Mouse (Mus musculus): Measurements from ENCODE around the gene Ptcra. TPM values are rescaled to one million over a fixed set of nuclear protein-coding genes. Genes with fewer than 3 reads are reported as not detected.

Gene Ptcra
- polyA plus RNA-seq, 1 experiment, result 2.0 TPM

DNA sequence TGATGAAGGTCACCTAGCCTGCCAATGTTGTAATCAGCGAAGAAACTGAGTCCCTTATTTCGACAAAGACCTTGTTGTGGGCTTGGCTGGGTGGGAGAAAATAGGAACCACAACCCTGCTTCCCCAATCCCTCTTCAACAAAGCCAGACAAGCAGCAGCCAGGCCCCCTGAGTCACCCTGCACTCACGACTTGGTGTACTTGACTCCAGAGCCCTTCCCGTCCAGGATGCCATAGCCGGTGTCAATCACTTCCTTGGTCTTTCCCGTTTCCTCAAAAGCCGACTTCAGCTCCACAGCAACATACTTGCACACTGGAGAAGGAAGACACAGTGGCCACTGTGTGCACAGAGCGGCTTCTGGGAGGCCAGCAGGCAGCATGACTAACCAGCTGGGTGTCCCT is 16.3 kb downstream of the Ptcra start:
- Histone ChIP-seq H3K27ac (ENCODE audit: control insufficient read depth, insufficient read depth, low read depth, low read length, poor library complexity) (no peak overlapping the region), H3K4me3 (replicated peaks; ENCODE audit: control insufficient read depth, low read depth, low read length) (no peak overlapping the region), H3K4me1 (ENCODE audit: control insufficient read depth, insufficient read depth, low read length) (no peaks in the 10 kb centered on the region; the same call in 1 of the 2 replicates)
- 46% methylated on average over 8 of the region's 8 CpGs for WGBS
- TF ChIP-seq CTCF (IDR thresholded peaks at IDR 0.05; ENCODE audit: control insufficient read depth, insufficient read depth, low read length) (no peak), POLR2A (IDR thresholded peaks at IDR 0.05; ENCODE audit: borderline replicate concordance, control insufficient read depth, low read depth, low read length) (no peak)

- no peak overlapping the region for H3K4me3 ChIP-seq (replicated peaks; ENCODE audit: control insufficient read depth, low read depth, low read length)
- no peaks in the 10 kb centered on the region; the same call in 1 of the 2 replicates for H3K4me1 ChIP-seq (ENCODE audit: control insufficient read depth, insufficient read depth, low read length)
- WGBS, result 87% methylated on average over 2 of the region's 2 CpGs
- TF ChIP-seq POLR2A (IDR thresholded peaks at IDR 0.05; ENCODE audit: borderline replicate concordance, control insufficient read depth, low read depth, low read length) (no peak), CTCF (IDR thresholded peaks at IDR 0.05; ENCODE audit: control insufficient read depth, insufficient read depth, low read length) (no peak)
- no peak overlapping the region for H3K27ac ChIP-seq (ENCODE audit: control insufficient read depth, insufficient read depth, low read depth, low read length, poor library complexity)
These were observed 18.0 kb downstream of the Ptcra start for GRCm38 (mm10) chr17:46745506-46745905.

DNA sequence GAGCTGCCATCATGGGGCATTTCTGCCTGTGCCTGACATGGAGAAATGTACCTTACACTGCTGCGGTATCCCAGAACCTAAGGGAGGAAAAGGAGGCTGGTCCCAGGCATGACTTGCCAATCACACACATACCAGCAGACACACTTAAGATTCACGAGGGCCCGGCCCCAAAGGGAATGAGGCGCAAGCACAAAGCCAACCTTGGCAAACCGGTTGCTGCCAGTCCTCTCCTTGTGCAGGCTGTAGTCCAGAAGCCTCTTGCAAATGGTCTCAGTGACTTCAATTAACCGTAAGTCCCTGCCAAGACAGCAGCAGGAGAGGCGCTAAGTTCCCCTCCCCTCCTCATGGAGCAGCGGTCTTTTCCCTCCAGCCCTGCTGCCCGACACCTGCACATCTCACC is 20.5 kb downstream of the Ptcra start:
- Histone ChIP-seq H3K27ac (ENCODE audit: control insufficient read depth, insufficient read depth, low read depth, low read length, poor library complexity) (no peak overlapping the region), H3K4me3 (replicated peaks; ENCODE audit: control insufficient read depth, low read depth, low read length) (no peak overlapping the region), H3K4me1 (ENCODE audit: control insufficient read depth, insufficient read depth, low read length) (no peaks in the 10 kb centered on the region)
- 89% methylated on average over 9 of the region's 9 CpGs for WGBS
- no peak for TF ChIP-seq CTCF (IDR thresholded peaks at IDR 0.05; ENCODE audit: control insufficient read depth, insufficient read depth, low read length)
- TF ChIP-seq POLR2A (IDR thresholded peaks at IDR 0.05; ENCODE audit: borderline replicate concordance, control insufficient read depth, low read depth, low read length), result no peak

- no peaks in the 10 kb centered on the region for H3K4me1 ChIP-seq (ENCODE audit: control insufficient read depth, insufficient read depth, low read length)
- 74% methylated on average over 6 of the region's 6 CpGs for WGBS
- no peak overlapping the region for H3K4me3 ChIP-seq (replicated peaks; ENCODE audit: control insufficient read depth, low read depth, low read length)
- TF ChIP-seq CTCF (IDR thresholded peaks at IDR 0.05; ENCODE audit: control insufficient read depth, insufficient read depth, low read length) (no peak), POLR2A (IDR thresholded peaks at IDR 0.05; ENCODE audit: borderline replicate concordance, control insufficient read depth, low read depth, low read length) (no peak)
- no peak overlapping the region for H3K27ac ChIP-seq (ENCODE audit: control insufficient read depth, insufficient read depth, low read depth, low read length, poor library complexity)
These were observed 22.2 kb downstream of the Ptcra start for GRCm38 (mm10) chr17:46741305-46741704.

DNA sequence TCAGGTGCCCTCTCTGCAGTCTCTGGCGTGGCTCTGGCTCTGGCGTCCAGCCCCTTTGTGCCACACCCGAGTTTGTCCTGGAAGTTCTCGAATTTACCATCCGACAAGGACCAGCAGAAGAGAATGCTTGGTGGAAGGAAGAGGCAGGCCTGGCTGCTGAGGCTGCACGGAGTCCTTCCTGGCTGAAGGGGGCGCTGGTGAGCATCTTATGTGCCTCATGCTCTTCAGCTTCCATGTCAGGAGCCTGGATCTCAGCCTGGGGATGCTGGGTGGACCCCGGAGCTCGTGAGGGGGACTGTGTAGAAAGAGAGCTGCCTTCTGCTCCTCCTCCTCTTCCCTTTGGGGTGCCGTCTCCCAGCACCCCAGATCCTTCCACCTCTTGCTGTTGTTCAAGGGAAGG is 27.4 kb downstream of the Ptcra start:
- TF ChIP-seq CTCF (IDR thresholded peaks at IDR 0.05; ENCODE audit: control insufficient read depth, insufficient read depth, low read length) (peak; percentile 72), POLR2A (IDR thresholded peaks at IDR 0.05; ENCODE audit: borderline replicate concordance, control insufficient read depth, low read depth, low read length) (no peak)
- H3K27ac ChIP-seq (ENCODE audit: control insufficient read depth, insufficient read depth, low read depth, low read length, poor library complexity), result no peak overlapping the region
- no peak overlapping the region for H3K4me3 ChIP-seq (replicated peaks; ENCODE audit: control insufficient read depth, low read depth, low read length)
- WGBS, result 73% methylated on average over 10 of the region's 10 CpGs
- H3K4me1 ChIP-seq (ENCODE audit: control insufficient read depth, insufficient read depth, low read length), result no peaks in the 10 kb centered on the region

DNA sequence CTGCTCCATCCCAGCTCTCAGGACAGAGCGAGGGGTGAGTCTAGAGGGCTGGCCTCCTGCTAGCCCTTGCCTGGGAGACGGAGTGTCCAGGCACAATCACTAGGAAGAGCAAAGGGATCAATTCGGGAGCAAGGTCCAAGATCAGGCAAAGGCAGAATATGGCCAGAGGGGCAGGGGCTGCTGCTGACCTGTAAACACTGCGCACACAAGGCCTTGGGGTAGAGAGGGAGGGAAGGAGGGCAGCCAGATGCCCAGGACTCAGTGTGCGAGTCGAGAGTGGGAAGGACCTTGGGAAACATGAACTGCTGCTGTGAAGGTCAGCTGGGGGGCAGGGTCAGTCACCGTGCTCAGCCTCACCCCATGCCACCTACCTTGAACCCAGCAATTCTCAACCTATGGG is 28.2 kb downstream of the Ptcra start:
- WGBS, result 83% methylated on average over 7 of the region's 7 CpGs
- Histone ChIP-seq H3K27ac (ENCODE audit: control insufficient read depth, insufficient read depth, low read depth, low read length, poor library complexity) (no peak overlapping the region), H3K4me3 (replicated peaks; ENCODE audit: control insufficient read depth, low read depth, low read length) (no peak overlapping the region), H3K4me1 (ENCODE audit: control insufficient read depth, insufficient read depth, low read length) (no peaks in the 10 kb centered on the region)
- TF ChIP-seq CTCF (IDR thresholded peaks at IDR 0.05; ENCODE audit: control insufficient read depth, insufficient read depth, low read length) (no peak), POLR2A (IDR thresholded peaks at IDR 0.05; ENCODE audit: borderline replicate concordance, control insufficient read depth, low read depth, low read length) (no peak)

DNA sequence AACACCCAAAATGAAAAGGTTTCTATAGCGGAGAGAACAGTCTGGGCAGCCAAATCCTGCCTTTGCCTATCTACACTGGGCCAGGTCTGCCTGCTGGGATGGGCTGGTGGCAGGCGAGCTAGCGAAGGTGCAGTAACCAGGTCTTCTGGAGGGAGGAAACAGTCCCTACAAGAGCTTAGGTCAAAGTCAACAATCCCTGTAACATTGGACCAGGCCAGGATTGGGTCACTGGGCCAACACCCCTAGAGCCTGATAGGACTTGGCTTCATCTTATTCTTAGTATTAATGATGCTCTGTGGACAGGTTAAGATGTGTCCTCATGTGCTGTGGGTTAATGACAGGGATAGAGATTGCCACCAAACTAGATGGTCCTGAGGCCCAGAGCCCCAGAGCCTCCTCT is 29.5 kb downstream of the Ptcra start:
- H3K4me3 ChIP-seq (replicated peaks; ENCODE audit: control insufficient read depth, low read depth, low read length), result no peak overlapping the region
- WGBS, result 86% methylated on average over 3 of the region's 3 CpGs
- H3K27ac ChIP-seq (ENCODE audit: control insufficient read depth, insufficient read depth, low read depth, low read length, poor library complexity), result no peak overlapping the region

DNA sequence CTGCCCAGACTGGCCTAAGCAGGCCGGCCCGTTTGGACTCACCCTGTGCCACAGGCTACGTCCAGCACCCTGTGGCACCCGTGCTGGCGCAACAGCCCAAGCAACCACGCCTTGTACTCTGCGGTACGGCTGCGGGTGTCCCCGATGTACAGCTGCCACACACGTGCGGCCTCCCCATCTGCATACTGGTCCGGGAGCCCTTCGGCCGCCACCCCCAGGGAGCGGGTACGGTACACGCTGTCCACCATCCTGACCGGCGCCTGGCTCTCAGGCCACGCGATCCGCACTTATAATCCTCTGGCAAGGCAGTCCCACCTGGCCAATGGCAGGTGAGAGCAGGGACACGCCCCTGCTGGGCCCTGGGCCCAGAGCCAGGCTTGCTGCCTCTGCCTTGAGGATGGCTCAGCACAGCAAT is 34.6 kb downstream of the Ptcra start, which contains the start of gene Gnmt:
TSS of gene Gnmt (minus strand) at position 265 of the 415 bp plus-strand sequence.
- no peaks in the 10 kb centered on the region for H3K4me1 ChIP-seq (ENCODE audit: control insufficient read depth, insufficient read depth, low read length)
- no peak within 1 kb of the TSS for H3K4me3 ChIP-seq (replicated peaks; ENCODE audit: control insufficient read depth, low read depth, low read length)
- WGBS, result 59% methylated on average over 24 of the region's 24 CpGs

More for the DNA sequence above, 29.5 kb downstream of the Ptcra start:
- no peaks in the 10 kb centered on the region for H3K4me1 ChIP-seq (ENCODE audit: control insufficient read depth, insufficient read depth, low read length)
- TF ChIP-seq CTCF (IDR thresholded peaks at IDR 0.05; ENCODE audit: control insufficient read depth, insufficient read depth, low read length), result no peak
- no peak for TF ChIP-seq POLR2A (IDR thresholded peaks at IDR 0.05; ENCODE audit: borderline replicate concordance, control insufficient read depth, low read depth, low read length)

GRCm38 (mm10) chr17:46728496-46728895 is 35.0 kb downstream of the Ptcra start:
- no peak overlapping the region for H3K4me3 ChIP-seq (replicated peaks; ENCODE audit: control insufficient read depth, low read depth, low read length)
- no peak overlapping the region for H3K27ac ChIP-seq (ENCODE audit: control insufficient read depth, insufficient read depth, low read depth, low read length, poor library complexity)
- H3K4me1 ChIP-seq (ENCODE audit: control insufficient read depth, insufficient read depth, low read length), result no peaks in the 10 kb centered on the region

More for the DNA sequence above, 34.6 kb downstream of the Ptcra start, which contains the start of gene Gnmt:
- no peak within 1 kb of the TSS for H3K27ac ChIP-seq (ENCODE audit: control insufficient read depth, insufficient read depth, low read depth, low read length, poor library complexity)
- no peak for TF ChIP-seq POLR2A (IDR thresholded peaks at IDR 0.05; ENCODE audit: borderline replicate concordance, control insufficient read depth, low read depth, low read length)
- TF ChIP-seq CTCF (IDR thresholded peaks at IDR 0.05; ENCODE audit: control insufficient read depth, insufficient read depth, low read length), result no peak

More at GRCm38 (mm10) chr17:46728496-46728895, 35.0 kb downstream of the Ptcra start:
- TF ChIP-seq POLR2A (IDR thresholded peaks at IDR 0.05; ENCODE audit: borderline replicate concordance, control insufficient read depth, low read depth, low read length) (no peak), CTCF (IDR thresholded peaks at IDR 0.05; ENCODE audit: control insufficient read depth, insufficient read depth, low read length) (no peak)
- WGBS, result 73% methylated on average over 11 of the region's 11 CpGs

Data from bone marrow, adult 2 months (tissue).